Mouse (Mus musculus): ENCODE measurements around the gene Tssc4.

- TF ChIP-seq CTCF (IDR thresholded peaks at IDR 0.05; ENCODE audit: insufficient read depth, low read length), result no peak
- TF ChIP-seq POLR2A (IDR thresholded peaks at IDR 0.05; ENCODE audit: borderline replicate concordance, extremely low read depth, low read depth, low read length), result no peak
These were observed 24.8 kb upstream of the Tssc4 start for GRCm38 (mm10) chr7:143044049-143044825.
